10 mouse cellular contexts compared by ENCODE assay signal in the genomic region with DNA sequence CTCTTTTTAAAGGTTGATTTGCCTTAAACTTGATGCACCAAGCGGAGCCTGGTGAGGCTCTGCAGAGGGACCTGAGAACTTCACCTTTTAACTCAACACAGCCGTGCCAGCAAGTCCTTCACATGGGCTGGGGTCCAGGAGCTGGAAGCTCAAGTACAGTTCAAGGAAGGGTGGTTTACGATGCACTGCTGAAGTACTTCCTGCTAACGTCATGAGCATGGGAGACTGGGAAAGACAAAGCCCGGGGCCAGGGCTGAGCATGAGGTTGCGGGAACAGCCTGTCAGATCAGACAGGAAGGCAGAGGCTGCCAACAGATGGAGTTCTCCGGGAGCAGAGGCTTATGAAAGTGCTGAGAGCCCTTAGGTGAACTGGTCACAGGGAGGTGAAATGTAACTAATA. TPM values are rescaled to one million over a fixed set of nuclear protein-coding genes. Genes with fewer than 3 reads are reported as not detected.
DNase-seq lines count a peak whose midpoint lies in the region; ATAC-seq and TF ChIP-seq lines count a peak whose summit lies in the region.
"Had no signal": no experiment of that assay in that cellular context is flagged by ENCODE, and none has a peak within 500 bp of the region (broad histone marks: within the 10 kb centered on the region; RNA-seq: fewer than 3 reads in every experiment).

No protein-coding gene starts in this region.

- H3K4me1 ChIP-seq in embryonic facial prominence, embryonic 14.5 days (ENCODE audit: control insufficient read depth, insufficient read depth, low read length): no peaks in the 10 kb centered on the region
- no peaks in the 10 kb centered on the region; the same call in 1 of the 2 replicates for H3K4me1 ChIP-seq in intestine, postnatal 0 days (replicated peaks; ENCODE audit: control insufficient read depth, insufficient read depth, low read length)
- peaks cover 2% of the 10 kb centered on the region; the same call in 1 of the 2 replicates for H3K4me1 ChIP-seq in lung, embryonic 16.5 days (replicated peaks; ENCODE audit: control insufficient read depth, insufficient read depth, low read length)

- TF ChIP-seq CTCF in intestine, postnatal 0 days (IDR thresholded peaks at IDR 0.05; ENCODE audit: low read depth): 0 out of 2 replicates have a peak, but pooled peaks have one; percentile 11

- no peak overlapping the region for H3K4me2 ChIP-seq in embryonic facial prominence, embryonic 14.5 days (ENCODE audit: low read depth, low read length)
- no peak overlapping the region for H3K4me2 ChIP-seq in intestine, postnatal 0 days (replicated peaks; ENCODE audit: low read depth)
- H3K4me2 ChIP-seq in lung, embryonic 16.5 days (ENCODE audit: low read depth, low read length): no peak overlapping the region; the same call in 1 of the 2 replicates

- no peak overlapping the region for H3K9ac ChIP-seq in embryonic facial prominence, embryonic 14.5 days (ENCODE audit: low read depth, low read length)
- H3K9ac ChIP-seq in intestine, postnatal 0 days (ENCODE audit: low read depth, low read length): no peak overlapping the region
- H3K9ac ChIP-seq in lung, embryonic 16.5 days (ENCODE audit: low read length): no peak overlapping the region

- peak; percentile 71; the same call in 1 of the 2 replicates for ATAC-seq in embryonic facial prominence, embryonic 14.5 days (ENCODE audit: low read depth)
- ATAC-seq in intestine, postnatal 0 days: peak; percentile 56
- ATAC-seq in lung, embryonic 16.5 days (ENCODE audit: low read depth): peak; percentile 98
- ATAC-seq in monocyte, adult 5-6 weeks (replicated peaks; ENCODE audit: insufficient number of reproducible peaks, low FRiP score, low TSS enrichment, poor library complexity, severe bottlenecking): no peak

- H3K27me3 ChIP-seq in embryonic facial prominence, embryonic 14.5 days (replicated peaks; ENCODE audit: control insufficient read depth, insufficient read depth, low read length): no peaks in the 10 kb centered on the region
- H3K27me3 ChIP-seq in intestine, postnatal 0 days (replicated peaks; ENCODE audit: control insufficient read depth, insufficient read depth, low read length): no peaks in the 10 kb centered on the region
- no peaks in the 10 kb centered on the region for H3K27me3 ChIP-seq in lung, embryonic 16.5 days (ENCODE audit: control insufficient read depth, insufficient read depth, low read depth, low read length)

- no peaks in the 10 kb centered on the region for H3K9me3 ChIP-seq in embryonic facial prominence, embryonic 14.5 days (ENCODE audit: control insufficient read depth, low read length)
- no peaks in the 10 kb centered on the region for H3K9me3 ChIP-seq in intestine, postnatal 0 days (ENCODE audit: control insufficient read depth)
- H3K9me3 ChIP-seq in lung, embryonic 16.5 days (ENCODE audit: control insufficient read depth, low read length): no peaks in the 10 kb centered on the region

- no peaks in the 10 kb centered on the region for H3K36me3 ChIP-seq in embryonic facial prominence, embryonic 14.5 days (ENCODE audit: control insufficient read depth, insufficient read depth, low read length)
- no peaks in the 10 kb centered on the region for H3K36me3 ChIP-seq in intestine, postnatal 0 days (ENCODE audit: control insufficient read depth, insufficient read depth)
- no peaks in the 10 kb centered on the region for H3K36me3 ChIP-seq in lung, embryonic 16.5 days (ENCODE audit: control insufficient read depth, insufficient read depth, low read length)

- WGBS in embryonic facial prominence, embryonic 14.5 days: 23% methylated on average over 7 of the region's 7 CpGs
- WGBS in intestine, postnatal 0 days: 29% methylated on average over 7 of the region's 7 CpGs
- 12% methylated on average over 7 of the region's 7 CpGs for WGBS in lung, embryonic 16.5 days

- H3K4me3 ChIP-seq in embryonic facial prominence, embryonic 14.5 days (ENCODE audit: low read depth, low read length): no peak overlapping the region
- H3K4me3 ChIP-seq in intestine, postnatal 0 days (ENCODE audit: low read depth, low read length): no peak overlapping the region
- no peak overlapping the region for H3K4me3 ChIP-seq in lung, embryonic 16.5 days (ENCODE audit: low read length)

- H3K27ac ChIP-seq in embryonic facial prominence, embryonic 14.5 days (replicated peaks; ENCODE audit: low read depth, low read length): no peak overlapping the region
- H3K27ac ChIP-seq in intestine, postnatal 0 days (ENCODE audit: low read depth, low read length): no peak overlapping the region
- H3K27ac ChIP-seq in lung, embryonic 16.5 days (ENCODE audit: low read length): no peak overlapping the region

- peak; percentile 49 to 54 for DNase-seq in cerebellum, postnatal 10 days
- DNase-seq in cerebellum, adult 9-11 months: no peak
- DNase-seq in embryonic facial prominence, embryonic 14.5 days (ENCODE audit: low spot score): peak; percentile 53
- DNase-seq in left cerebral cortex, adult 9 months (ENCODE audit: low spot score in 2 of 2): no peak
- no peak for DNase-seq in B cell, adult 2 months

RNA-seq across cellular contexts. Expression of a gene that starts 10.9 kb away (rescaled TPM):
- polyA plus RNA-seq in embryonic facial prominence, embryonic 14.5 days (2014; fragmentation: Nextera tagmentation; extraction: Ambion mirVana): 129 and 233 TPM in 2 replicates
- polyA plus RNA-seq in intestine, postnatal 0 days (2015; fragmentation: Nextera tagmentation; extraction: Ambion mirVana): 5.8 and 6.4 TPM in 2 replicates
- polyA plus RNA-seq in lung, embryonic 16.5 days (2015; fragmentation: Nextera tagmentation; extraction: Ambion mirVana): 6.5 and 8.9 TPM in 2 replicates
- 136 to 337 TPM (median 173 TPM) in 3 replicates for total RNA-seq in monocyte, adult 5-6 weeks (2017)
- total RNA-seq: liver, adult 2 months had no signal
- polyA plus RNA-seq: liver, adult 2 months had no signal

RNA-seq across cellular contexts. Expression of a gene that starts 17.2 kb away (rescaled TPM):
- polyA plus RNA-seq in embryonic facial prominence, embryonic 14.5 days (2014; fragmentation: Nextera tagmentation; extraction: Ambion mirVana): 0.21 TPM in 1 of 2 replicates, not detected in the other
- polyA plus RNA-seq in intestine, postnatal 0 days (2015; fragmentation: Nextera tagmentation; extraction: Ambion mirVana): not detected in 2 replicates
- not detected in 2 replicates for polyA plus RNA-seq in lung, embryonic 16.5 days (2015; fragmentation: Nextera tagmentation; extraction: Ambion mirVana)
- total RNA-seq in monocyte, adult 5-6 weeks (2017): not detected in 3 replicates
- total RNA-seq: liver, adult 2 months had no signal
- polyA plus RNA-seq: C2C12; liver, adult 2 months had no signal

RNA-seq across cellular contexts. Expression of a gene that starts 33.5 kb away (rescaled TPM):
- 56.9 and 71.5 TPM in 2 replicates for polyA plus RNA-seq in embryonic facial prominence, embryonic 14.5 days (2014; fragmentation: Nextera tagmentation; extraction: Ambion mirVana)
- polyA plus RNA-seq in intestine, postnatal 0 days (2015; fragmentation: Nextera tagmentation; extraction: Ambion mirVana): 70.9 and 71.5 TPM in 2 replicates
- 55.0 and 55.9 TPM in 2 replicates for polyA plus RNA-seq in lung, embryonic 16.5 days (2015; fragmentation: Nextera tagmentation; extraction: Ambion mirVana)
- total RNA-seq in monocyte, adult 5-6 weeks (2017): 3.1 to 12.3 TPM (median 6.2 TPM) in 3 replicates

RNA-seq across cellular contexts. Expression of a gene that starts 48.8 kb away (rescaled TPM):
- polyA plus RNA-seq in embryonic facial prominence, embryonic 14.5 days (2014; fragmentation: Nextera tagmentation; extraction: Ambion mirVana): 9.1 and 9.7 TPM in 2 replicates
- 5.1 and 6.3 TPM in 2 replicates for polyA plus RNA-seq in intestine, postnatal 0 days (2015; fragmentation: Nextera tagmentation; extraction: Ambion mirVana)
- polyA plus RNA-seq in lung, embryonic 16.5 days (2015; fragmentation: Nextera tagmentation; extraction: Ambion mirVana): 17.8 and 19.5 TPM in 2 replicates
- 72.1 to 108 TPM (median 80.9 TPM) in 3 replicates for total RNA-seq in monocyte, adult 5-6 weeks (2017)

RNA-seq across cellular contexts. Expression of a gene that starts 49.4 kb away (rescaled TPM):
- 0.25 and 0.50 TPM in 2 replicates for polyA plus RNA-seq in embryonic facial prominence, embryonic 14.5 days (2014; fragmentation: Nextera tagmentation; extraction: Ambion mirVana)
- polyA plus RNA-seq in intestine, postnatal 0 days (2015; fragmentation: Nextera tagmentation; extraction: Ambion mirVana): 0.16 and 0.26 TPM in 2 replicates
- polyA plus RNA-seq in lung, embryonic 16.5 days (2015; fragmentation: Nextera tagmentation; extraction: Ambion mirVana): 1.1 and 1.2 TPM in 2 replicates
- 0.38 TPM in 1 of 3 replicates, not detected in the others for total RNA-seq in monocyte, adult 5-6 weeks (2017)

Comparison
In these comparisons a context has a peak if more than half of its experiments do, and no peak if none do; other contexts are left out.
1. DNase-seq: peak in cerebellum, postnatal 10 days (2 of 2) and embryonic facial prominence, embryonic 14.5 days (single experiment); none in cerebellum, adult 9-11 months (single experiment), left cerebral cortex, adult 9 months (0 of 2) and B cell, adult 2 months (0 of 2).
2. RNA of a gene that starts 10.9 kb away (polyA plus RNA-seq): 129 to 233 TPM in embryonic facial prominence, embryonic 14.5 days; 6.5 to 8.9 TPM in lung, embryonic 16.5 days and 5.8 to 6.4 TPM in intestine, postnatal 0 days; every median in the first group is over 10 times any median in the second.